Mouse (Mus musculus) heart, embryonic 11.5 days (tissue): ENCODE measurements at regions not wholly inside any gene's neighbourhood (a gene's known extent, or its start where the extent isn't known, plus 50 kb on each side); places are given as distances from the start of the nearest gene placed in this dataset.

Experiments used
- ATAC-seq: fragments of 200-750 bp; cut with Nextera tagmentation; replicated peaks from 2 replicates; pipeline ENCODE4 v1.8.0; 2017; ENCODE audit warnings: moderate library complexity; ENCODE audit not compliant: insufficient number of reproducible peaks, low FRiP score, low TSS enrichment
- H3K27ac ChIP-seq: fragments of 300-500 bp; sonication (generic); 2 replicates; pipeline ENCODE4 v1.5.1; 2014; ENCODE audit warnings: mild to moderate bottlenecking, low read depth, low read length
- H3K27me3 ChIP-seq: fragments of 300-500 bp; sonication (generic); 2 replicates; pipeline ENCODE4 v1.6.1; 2014; ENCODE audit warnings: mild to moderate bottlenecking, low read length, mixed read lengths; ENCODE audit not compliant: control insufficient read depth, insufficient read depth
- H3K36me3 ChIP-seq: fragments of 300-500 bp; sonication (generic); 2 replicates; pipeline ENCODE4 v1.6.1; 2014; ENCODE audit warnings: mild to moderate bottlenecking, low read length, moderate library complexity, mixed read lengths; ENCODE audit not compliant: control insufficient read depth, insufficient read depth
- H3K4me1 ChIP-seq: fragments of 300-500 bp; sonication (generic); 2 replicates; pipeline ENCODE4 v1.6.1; 2014; ENCODE audit warnings: low read length; ENCODE audit not compliant: control insufficient read depth, insufficient read depth
- H3K4me2 ChIP-seq: fragments of 300-500 bp; sonication (generic); 2 replicates; pipeline ENCODE4 v1.6.1; 2014; ENCODE audit warnings: mild to moderate bottlenecking, moderate library complexity
- H3K4me3 ChIP-seq: fragments of 300-500 bp; sonication (generic); 2 replicates; pipeline ENCODE4 v1.5.1; 2014; ENCODE audit warnings: low read depth, low read length
- H3K9ac ChIP-seq: fragments of 300-500 bp; sonication (generic); 2 replicates; pipeline ENCODE4 v1.6.1; 2014; ENCODE audit warnings: mild to moderate bottlenecking, low read depth, low read length, moderate library complexity
- H3K9me3 ChIP-seq: fragments of 300-500 bp; sonication (generic); replicated peaks from 2 replicates; pipeline ENCODE4 v1.6.1; 2016; ENCODE audit warnings: low read length; ENCODE audit not compliant: control insufficient read depth
- WGBS: fragments of 180-500 bp; shearing (Covaris S2); extraction: QIAGEN DNeasy Blood & Tissue Kit; methylation state at CpG from one replicate; pipeline ENCODE4 v1.1.7; 2014; ENCODE audit not compliant: insufficient replicate concordance; 5-methylcytosine and 5-hydroxymethylcytosine counted together

DNA sequence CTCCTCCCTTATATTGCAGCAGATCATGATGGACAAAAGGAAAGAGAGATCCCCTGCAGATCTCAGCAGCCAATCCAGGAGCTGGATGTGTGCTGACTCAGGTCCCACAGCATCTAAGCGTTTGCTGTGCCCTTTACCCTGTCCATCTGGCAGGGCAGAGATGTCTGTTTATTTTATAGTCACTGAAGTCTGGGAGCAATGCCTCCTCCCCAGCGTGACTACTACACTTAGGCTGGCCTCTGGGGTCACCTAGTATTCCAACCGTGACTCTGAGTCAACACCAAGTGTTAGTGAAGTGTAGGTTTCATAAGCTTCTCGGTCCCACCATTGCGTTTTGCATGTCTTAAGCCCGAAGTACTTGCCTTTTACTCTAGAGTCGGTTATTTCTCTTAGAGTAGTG is 155.3 kb upstream of the Gmds start:
- Histone ChIP-seq H3K4me2 (no peak overlapping the region), H3K4me1 (peaks cover 13% of the 10 kb centered on the region; the same call in 1 of the 2 replicates), H3K27ac (no peak overlapping the region), H3K4me3 (no peak overlapping the region), H3K36me3 (no peaks in the 10 kb centered on the region), H3K9me3 (no peaks in the 10 kb centered on the region), H3K27me3 (no peaks in the 10 kb centered on the region), H3K9ac (no peak overlapping the region)
- no peak for ATAC-seq
- WGBS: 65% methylated on average over 7 of the region's 7 CpGs

- no peak overlapping the region for H3K4me2 ChIP-seq
- no peak for ATAC-seq
- WGBS: 22% methylated on average over 7 of the region's 7 CpGs
Observed at GRCm38 (mm10) chr13:32493309-32493708, 154.8 kb upstream of the Gmds start.

DNA sequence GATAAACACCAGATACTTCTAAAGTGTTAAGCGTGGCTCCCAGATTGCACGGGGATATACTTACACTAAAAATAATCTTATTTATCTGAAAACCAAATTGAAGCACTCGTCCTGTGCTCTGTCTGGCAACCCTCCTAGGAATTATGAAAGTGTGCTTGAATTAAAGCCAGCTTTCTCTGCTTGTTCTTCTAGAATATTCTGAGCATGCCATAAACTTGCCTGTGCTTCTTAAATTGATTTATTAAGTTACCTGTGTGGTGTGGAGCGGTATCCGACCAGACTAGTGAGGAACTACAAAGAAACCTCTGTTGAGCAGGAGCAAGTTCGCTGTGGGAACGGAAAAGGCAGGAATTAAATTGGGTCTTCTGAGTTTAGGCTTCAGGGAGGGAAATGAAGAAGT is 154.0 kb upstream of the Gmds start:
- 58% methylated on average over 7 of the region's 7 CpGs for WGBS
- Histone ChIP-seq H3K4me2 (no peak overlapping the region), H3K4me1 (peaks cover 10% of the 10 kb centered on the region; the same call in 1 of the 2 replicates), H3K27ac (no peak overlapping the region), H3K9me3 (no peaks in the 10 kb centered on the region), H3K36me3 (no peaks in the 10 kb centered on the region), H3K4me3 (no peak overlapping the region), H3K9ac (no peak overlapping the region), H3K27me3 (no peaks in the 10 kb centered on the region)
- no peak for ATAC-seq

More at GRCm38 (mm10) chr13:32493309-32493708, 154.8 kb upstream of the Gmds start:
- no peak overlapping the region for H3K9ac ChIP-seq
- H3K4me3 ChIP-seq: no peak overlapping the region
- peaks cover 13% of the 10 kb centered on the region; the same call in 1 of the 2 replicates for H3K4me1 ChIP-seq
- H3K27ac ChIP-seq: no peak overlapping the region
- no peaks in the 10 kb centered on the region for H3K9me3 ChIP-seq
- H3K27me3 ChIP-seq: no peaks in the 10 kb centered on the region
- H3K36me3 ChIP-seq: no peaks in the 10 kb centered on the region

- H3K27ac ChIP-seq: no peak overlapping the region
- H3K27me3 ChIP-seq: no peaks in the 10 kb centered on the region
- H3K4me3 ChIP-seq: no peak overlapping the region
- 85% methylated on average over 8 of the region's 8 CpGs for WGBS
- no peak for ATAC-seq
- no peak overlapping the region for H3K4me2 ChIP-seq
- H3K36me3 ChIP-seq: no peaks in the 10 kb centered on the region
- H3K4me1 ChIP-seq: no peaks in the 10 kb centered on the region
- no peaks in the 10 kb centered on the region for H3K9me3 ChIP-seq
- no peak overlapping the region for H3K9ac ChIP-seq
Observed at GRCm38 (mm10) chr13:32481444-32482058, 143.0 kb upstream of the Gmds start.

DNA sequence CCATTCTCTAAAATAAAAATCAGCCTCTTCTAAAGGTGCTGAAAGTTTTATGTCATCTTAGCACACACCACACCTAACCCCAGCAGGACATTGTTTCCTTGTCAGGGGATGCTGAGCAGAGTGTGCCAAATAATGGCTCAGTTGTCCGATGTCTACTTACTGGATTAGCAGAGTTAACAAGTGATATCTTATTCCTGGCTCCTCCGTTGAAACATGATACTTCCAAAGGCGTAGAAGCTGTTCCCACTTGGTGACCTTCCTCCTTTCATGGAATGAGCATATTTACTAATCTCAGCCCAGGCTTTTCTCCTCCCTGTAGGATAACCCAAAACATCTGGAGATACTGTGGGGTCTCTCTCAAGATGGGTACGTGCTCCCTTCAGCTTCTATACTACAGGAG is 141.5 kb upstream of the Gmds start:
- WGBS: 17% methylated on average over 4 of the region's 4 CpGs
- ATAC-seq: no peak
- no peak overlapping the region for H3K9ac ChIP-seq
- no peaks in the 10 kb centered on the region for H3K4me1 ChIP-seq
- no peak overlapping the region for H3K4me2 ChIP-seq
- no peaks in the 10 kb centered on the region for H3K36me3 ChIP-seq
- no peaks in the 10 kb centered on the region for H3K9me3 ChIP-seq
- H3K27ac ChIP-seq: no peak overlapping the region
- no peaks in the 10 kb centered on the region for H3K27me3 ChIP-seq
- H3K4me3 ChIP-seq: no peak overlapping the region

DNA sequence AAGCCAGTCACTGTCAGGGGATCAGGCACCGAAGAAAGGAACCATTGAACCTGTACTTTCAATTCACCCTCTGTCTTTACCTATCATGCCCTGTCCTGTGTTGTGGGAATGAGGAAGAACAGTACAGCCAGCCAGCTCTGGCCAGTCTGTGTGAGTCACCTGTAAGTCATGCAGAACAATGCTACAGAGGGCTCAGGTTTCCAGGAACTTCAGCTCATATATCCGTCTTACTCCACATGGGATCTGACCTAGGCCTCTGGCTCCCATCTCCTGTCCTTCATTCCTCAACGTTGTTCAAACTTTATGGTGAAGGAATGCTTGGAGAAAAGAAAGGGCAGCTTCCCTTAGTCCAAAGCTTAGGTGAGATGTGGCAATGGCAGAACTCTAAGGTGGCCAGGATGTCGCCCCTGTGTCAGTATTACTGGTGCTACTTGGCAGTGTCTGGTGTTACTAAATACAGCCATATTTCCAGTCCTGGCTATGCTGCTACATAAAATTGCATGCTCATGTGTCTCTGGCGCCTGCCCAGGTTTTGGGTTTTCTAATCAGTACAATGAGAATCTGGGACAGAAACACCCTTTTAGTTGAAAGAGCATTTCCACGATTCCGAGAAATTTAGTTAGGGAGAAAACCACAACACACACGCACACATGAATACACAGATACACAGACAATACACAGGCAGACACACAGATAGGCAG is 140.7 kb upstream of the Gmds start:
- Histone ChIP-seq H3K4me1 (no peaks in the 10 kb centered on the region), H3K9ac (no peak overlapping the region), H3K27ac (no peak overlapping the region), H3K9me3 (no peaks in the 10 kb centered on the region), H3K4me3 (no peak overlapping the region), H3K4me2 (no peak overlapping the region), H3K27me3 (no peaks in the 10 kb centered on the region), H3K36me3 (no peaks in the 10 kb centered on the region)
- no peak for ATAC-seq
- WGBS: 71% methylated on average over 8 of the region's 8 CpGs

- Histone ChIP-seq H3K4me3 (no peak overlapping the region), H3K27me3 (no peaks in the 10 kb centered on the region), H3K36me3 (no peaks in the 10 kb centered on the region), H3K4me2 (no peak overlapping the region), H3K27ac (no peak overlapping the region), H3K9me3 (no peaks in the 10 kb centered on the region), H3K9ac (no peak overlapping the region), H3K4me1 (no peaks in the 10 kb centered on the region)
- WGBS: 44% methylated on average over 5 of the region's 5 CpGs
- no peak for ATAC-seq
Observed at GRCm38 (mm10) chr13:32465787-32466186, 127.2 kb upstream of the Gmds start.

- H3K9ac ChIP-seq: no peak overlapping the region
- ATAC-seq: no peak
- whole genome bisulfite sequencing: 85% methylated on average over 6 of the region's 6 CpGs
- H3K27ac ChIP-seq: no peak overlapping the region
- no peaks in the 10 kb centered on the region for H3K4me1 ChIP-seq
- H3K9me3 ChIP-seq: no peaks in the 10 kb centered on the region
- H3K4me3 ChIP-seq: no peak overlapping the region
- no peaks in the 10 kb centered on the region for H3K27me3 ChIP-seq
- H3K4me2 ChIP-seq: no peak overlapping the region
- H3K36me3 ChIP-seq: no peaks in the 10 kb centered on the region
Observed at GRCm38 (mm10) chr13:32465041-32465682, 126.6 kb upstream of the Gmds start.
